Mouse (Mus musculus): Measurements from ENCODE around the gene Tlk2. TPM values are rescaled to one million over a fixed set of nuclear protein-coding genes. Genes with fewer than 3 reads are reported as not detected.

Tlk2 gene
- total RNA-seq, 2 experiments from 2014 or later: 56.0 to 61.1 TPM

GRCm38 (mm10) chr11:105234501-105234900, 55.9 kb downstream of the Tlk2 start:
- Histone ChIP-seq H3K27ac (no peak overlapping the region), H3K4me3 (no peak overlapping the region)
- intact Hi-C loops (cut with DNase I): no loop called here
- DNase-seq (ENCODE audit: extremely low spot score in 1 of 2, low spot score in 2 of 2): no peak
- TF ChIP-seq CTCF (IDR thresholded peaks at IDR 0.05): no peak

GRCm38 (mm10) chr11:105240991-105241390, 62.4 kb downstream of the Tlk2 start:
- no peak for DNase-seq (ENCODE audit: extremely low spot score in 1 of 2, low spot score in 2 of 2)
- peak; percentile 82 for TF ChIP-seq CTCF (IDR thresholded peaks at IDR 0.05)
- Histone ChIP-seq H3K27ac (no peak overlapping the region), H3K4me3 (no peak overlapping the region)
- intact Hi-C loops (cut with DNase I): no loop called here

GRCm38 (mm10) chr11:105246369-105246768, 67.8 kb downstream of the Tlk2 start:
- intact Hi-C loops (cut with DNase I): no loop called here
- Histone ChIP-seq H3K4me3 (no peak overlapping the region), H3K27ac (peak overlapping the region; percentile 86)
- TF ChIP-seq CTCF (IDR thresholded peaks at IDR 0.05): no peak
- no peak for DNase-seq (ENCODE audit: extremely low spot score in 1 of 2, low spot score in 2 of 2)

- no peak overlapping the region for H3K4me3 ChIP-seq
- peak overlapping the region; percentile 86 for H3K27ac ChIP-seq
- DNase-seq (ENCODE audit: extremely low spot score in 1 of 2, low spot score in 2 of 2): no peak
- intact Hi-C loops (cut with DNase I): no loop called here
- no peak; the same call in 1 of the 2 replicates for TF ChIP-seq CTCF (IDR thresholded peaks at IDR 0.05)
These were observed 68.2 kb downstream of the Tlk2 start for GRCm38 (mm10) chr11:105246785-105247184.

- no peak overlapping the region for H3K4me3 ChIP-seq
- no peak for TF ChIP-seq CTCF (IDR thresholded peaks at IDR 0.05)
- intact Hi-C loops (cut with DNase I): no loop called here
- no peak for DNase-seq (ENCODE audit: extremely low spot score in 1 of 2, low spot score in 2 of 2)
- peak overlapping the region; percentile 86 for H3K27ac ChIP-seq
These were observed 68.7 kb downstream of the Tlk2 start for GRCm38 (mm10) chr11:105247321-105247720.

- intact Hi-C loops (cut with DNase I): loop anchor here (10.0 kb wide), 1 partner anchor 335 kb away; no protein-coding TSS in a partner anchor
These were observed 81.1 kb downstream of the Tlk2 start for GRCm38 (mm10) chr11:105259733-105260132.

GRCm38 (mm10) chr11:105261116-105261515, 82.5 kb downstream of the Tlk2 start:
- intact Hi-C loops (cut with DNase I): loop anchor here (10.0 kb wide), 1 partner anchor 334 kb away; no protein-coding TSS in a partner anchor
- H3K27ac ChIP-seq: no peak overlapping the region
- no peak for DNase-seq (ENCODE audit: extremely low spot score in 1 of 2, low spot score in 2 of 2)
- TF ChIP-seq CTCF (IDR thresholded peaks at IDR 0.05): no peak
- H3K4me3 ChIP-seq: no peak overlapping the region

More at GRCm38 (mm10) chr11:105259733-105260132, 81.1 kb downstream of the Tlk2 start:
- Histone ChIP-seq H3K27ac (no peak overlapping the region), H3K4me3 (no peak overlapping the region)
- TF ChIP-seq CTCF (IDR thresholded peaks at IDR 0.05): no peak
- DNase-seq (ENCODE audit: extremely low spot score in 1 of 2, low spot score in 2 of 2): no peak

- no peak for TF ChIP-seq CTCF (IDR thresholded peaks at IDR 0.05)
- no peak for DNase-seq (ENCODE audit: extremely low spot score in 1 of 2, low spot score in 2 of 2)
- intact Hi-C loops (cut with DNase I): loop anchor here (10.0 kb wide), 1 partner anchor 333 kb away; no protein-coding TSS in a partner anchor
- H3K27ac ChIP-seq: no peak overlapping the region
- H3K4me3 ChIP-seq: no peak overlapping the region
These were observed 83.2 kb downstream of the Tlk2 start for GRCm38 (mm10) chr11:105261601-105262351.

- intact Hi-C loops (cut with DNase I): loop anchor here (10.0 kb wide), 1 partner anchor 330 kb away; no protein-coding TSS in a partner anchor
- TF ChIP-seq CTCF (IDR thresholded peaks at IDR 0.05): no peak
- no peak overlapping the region for H3K27ac ChIP-seq
- no peak for DNase-seq (ENCODE audit: extremely low spot score in 1 of 2, low spot score in 2 of 2)
- no peak overlapping the region for H3K4me3 ChIP-seq
These were observed 85.9 kb downstream of the Tlk2 start for GRCm38 (mm10) chr11:105264506-105264905.

GRCm38 (mm10) chr11:105264988-105265387, 86.4 kb downstream of the Tlk2 start:
- Histone ChIP-seq H3K27ac (no peak overlapping the region), H3K4me3 (no peak overlapping the region)
- intact Hi-C loops (cut with DNase I): loop anchor here (10.0 kb wide), 1 partner anchor 330 kb away; no protein-coding TSS in a partner anchor
- DNase-seq (ENCODE audit: extremely low spot score in 1 of 2, low spot score in 2 of 2): no peak
- TF ChIP-seq CTCF (IDR thresholded peaks at IDR 0.05): no peak

- intact Hi-C loops (cut with DNase I): loop anchor here (5.0 kb wide), 1 partner anchor 642 kb away; no protein-coding TSS in a partner anchor
- DNase-seq (ENCODE audit: extremely low spot score in 1 of 2, low spot score in 2 of 2): peak in 1 of 2 experiments; percentile 61
- H3K27ac ChIP-seq: no peak overlapping the region
- H3K4me3 ChIP-seq: no peak overlapping the region
- peak; percentile 74 for TF ChIP-seq CTCF (IDR thresholded peaks at IDR 0.05)
These were observed 91.5 kb downstream of the Tlk2 start for GRCm38 (mm10) chr11:105270155-105270554.

GRCm38 (mm10) chr11:105280456-105280855, 101.8 kb downstream of the Tlk2 start:
- DNase-seq (ENCODE audit: extremely low spot score in 1 of 2, low spot score in 2 of 2): no peak
- intact Hi-C loops (cut with DNase I): no loop called here
- Histone ChIP-seq H3K4me3 (no peak overlapping the region), H3K27ac (no peak overlapping the region)
- TF ChIP-seq CTCF (IDR thresholded peaks at IDR 0.05): no peak

Data from left cerebral cortex, adult 2 months (tissue).